Mouse (Mus musculus): ENCODE results near the gene Mamdc4. TPM values are rescaled to one million over a fixed set of nuclear protein-coding genes. Genes with fewer than 3 reads are reported as not detected.

The Mamdc4 gene
- total RNA-seq, 2 experiments from 2014 or later: 3.1 to 3.2 TPM

DNA sequence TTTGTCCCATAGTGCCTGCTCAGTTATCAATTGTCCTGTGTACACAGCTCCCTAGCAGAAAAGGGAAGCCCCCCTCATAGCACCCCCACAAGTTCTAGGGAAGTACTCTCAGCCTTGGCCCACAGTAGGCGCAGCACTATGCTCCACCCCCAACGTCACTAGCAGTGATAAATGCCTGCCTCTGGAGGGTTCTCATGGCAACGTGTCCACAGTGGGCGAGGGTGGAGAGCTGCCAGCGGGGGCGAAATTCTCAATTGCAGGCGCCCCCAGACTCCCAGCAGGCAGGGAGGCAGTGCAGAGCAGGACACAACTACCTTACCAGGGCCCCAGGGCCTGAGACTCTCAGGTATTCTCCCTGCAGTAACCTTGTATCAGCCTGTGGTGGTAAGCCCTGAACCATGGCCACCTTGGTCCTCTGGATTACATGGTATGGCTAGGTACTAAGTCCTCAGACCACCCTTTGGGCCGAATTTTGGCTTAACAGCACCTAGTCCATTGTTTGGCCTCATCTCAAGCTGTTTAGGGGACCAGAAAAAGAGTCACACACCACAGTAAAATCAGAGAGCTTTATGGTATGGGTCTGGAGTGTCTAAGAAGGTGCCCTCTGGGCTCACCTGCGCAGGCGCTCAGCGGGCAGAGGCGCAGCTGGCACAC is 7.9 kb upstream of the Mamdc4 start:
- DNase-seq: peak; percentile 84 to 87

DNA sequence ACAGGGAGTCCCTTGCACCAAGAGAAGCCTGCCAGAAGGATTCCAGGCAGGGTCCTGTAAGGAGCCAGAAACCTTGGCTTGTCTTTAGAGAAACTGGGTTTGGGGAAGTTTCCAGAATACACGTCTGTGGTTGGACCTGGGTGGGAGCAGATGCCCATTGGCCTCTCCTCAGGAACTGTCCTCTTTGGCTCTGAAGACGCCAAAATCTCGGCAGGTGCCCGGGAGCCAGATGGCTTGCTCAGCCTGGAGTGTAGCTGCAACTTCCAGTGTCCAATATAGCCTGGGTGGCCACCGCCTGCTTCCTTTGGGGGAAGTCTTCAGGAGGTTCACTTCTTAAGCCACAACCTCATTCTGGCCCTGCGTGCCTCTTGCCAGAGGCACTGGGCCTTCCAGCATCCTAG is 7.3 kb upstream of the Mamdc4 start:
- DNase-seq: no peak

DNA sequence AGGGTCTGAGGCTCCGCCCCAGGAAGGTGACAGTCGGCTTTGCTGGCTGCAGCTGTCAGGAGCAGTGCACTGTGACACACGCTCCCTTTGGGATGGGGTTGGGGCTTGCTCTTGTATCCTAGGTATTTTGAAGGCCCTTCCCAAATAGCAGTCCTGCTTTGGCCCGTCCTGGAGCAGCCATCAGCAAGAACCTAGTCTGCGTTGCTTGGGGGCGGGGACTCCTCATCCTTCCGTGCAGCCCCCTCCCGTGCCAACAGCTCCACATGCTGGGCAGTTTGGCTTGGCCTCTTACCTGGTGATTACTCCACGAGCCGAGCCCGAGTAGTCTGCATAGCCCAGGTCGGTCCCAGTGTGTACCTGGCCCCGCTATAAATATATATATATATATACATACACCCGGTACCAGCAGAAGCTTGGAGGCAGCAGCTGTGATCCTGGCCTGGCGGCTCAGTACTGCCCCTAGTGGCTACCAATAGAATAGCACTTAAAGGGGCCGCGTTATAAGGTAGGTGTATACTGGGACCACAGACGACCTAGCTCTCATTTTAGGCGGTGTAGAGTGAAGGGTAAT is 6.7 kb upstream of the Mamdc4 start, which contains the start of gene Ajm1:
Ajm1 (minus strand) TSS at position 464 of the 571 bp plus-strand sequence.
- DNase-seq: peak; percentile 77

GRCm38 (mm10) chr2:25580621-25581101 is 6.0 kb upstream of the Mamdc4 start:
- DNase-seq: peak in 1 of 2 experiments; percentile 66

DNA sequence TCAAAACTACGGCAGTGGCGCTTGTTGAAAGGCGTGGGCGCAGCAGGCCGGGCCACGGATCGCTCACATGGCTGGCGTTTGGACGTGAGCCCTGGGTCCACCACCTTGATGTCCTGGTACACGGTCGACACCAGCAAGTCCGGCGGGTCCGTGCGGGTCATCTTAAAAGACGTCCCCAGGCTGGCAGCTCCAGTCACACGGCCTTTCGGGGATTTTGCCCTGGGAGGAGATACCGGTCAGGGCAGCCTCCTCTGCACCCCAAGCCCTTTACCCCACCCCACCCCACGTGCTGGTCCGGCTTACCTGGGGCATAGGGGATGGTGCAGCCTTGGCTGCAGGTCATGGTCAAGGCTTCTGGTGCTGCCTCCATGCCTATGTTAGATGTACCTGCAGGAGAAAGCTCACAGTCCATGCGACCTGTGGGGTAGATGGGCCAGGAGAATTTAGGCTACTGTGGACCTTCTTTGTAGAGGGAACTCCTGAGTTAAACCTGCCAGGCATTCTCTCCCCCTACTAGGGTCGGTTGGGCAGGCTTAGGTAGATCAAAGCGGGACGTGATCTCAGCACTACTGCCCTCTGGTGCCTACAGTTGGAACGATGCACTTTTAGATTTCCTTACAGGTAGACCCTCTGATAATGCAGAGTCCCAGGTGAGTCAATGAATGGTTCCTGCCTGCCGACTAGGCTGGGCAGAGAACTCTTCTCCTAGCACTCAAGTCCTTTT is 5.3 kb upstream of the Mamdc4 start:
- DNase-seq: no peak

- no peak for DNase-seq
These were observed 4.4 kb upstream of the Mamdc4 start for GRCm38 (mm10) chr2:25578796-25579736.

DNA sequence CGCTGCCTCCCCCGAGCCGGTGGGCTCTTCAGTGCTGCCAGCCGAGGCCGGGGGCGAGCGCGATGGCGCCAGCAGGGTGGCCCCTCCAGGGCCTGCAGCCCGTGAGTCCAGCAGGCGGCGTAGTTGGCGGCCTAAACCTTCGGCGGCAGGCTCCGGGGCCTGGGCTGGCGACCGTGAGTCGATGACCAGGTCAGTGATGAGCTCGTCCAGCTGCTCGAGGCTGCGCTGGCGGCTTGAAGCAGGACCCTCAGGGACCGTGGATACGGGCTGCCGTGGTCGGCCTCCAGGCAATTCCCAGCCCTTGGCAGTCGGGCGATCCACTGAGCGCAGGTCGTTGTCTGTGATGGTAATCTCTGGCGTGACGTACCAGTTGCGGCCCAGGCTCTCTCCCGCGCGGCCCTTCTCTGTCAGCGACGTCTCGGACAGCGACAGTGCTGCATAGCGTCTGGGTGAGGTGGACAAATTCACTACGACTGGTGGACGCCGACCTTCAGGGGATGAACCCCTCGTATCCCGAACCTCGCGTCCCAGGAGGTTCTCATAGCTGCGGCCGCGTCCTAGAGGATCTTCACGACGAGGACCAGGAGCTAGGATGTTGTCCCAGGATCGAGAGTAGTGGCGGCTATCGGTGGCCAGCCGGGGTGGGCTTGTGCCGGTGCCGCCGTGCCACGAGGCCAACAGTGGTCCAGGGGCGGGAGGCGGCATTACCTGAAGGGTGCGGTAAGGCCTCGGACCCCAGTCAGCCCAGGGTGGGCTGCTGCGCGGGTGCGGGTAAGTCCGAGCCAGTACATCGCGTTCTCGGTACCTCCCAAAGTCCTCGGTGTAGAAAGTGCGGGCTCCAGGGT is 3.5 kb upstream of the Mamdc4 start:
- DNase-seq: no peak

- DNase-seq: no peak
These were observed 2.6 kb upstream of the Mamdc4 start for GRCm38 (mm10) chr2:25576965-25577891.

- no peak for DNase-seq
These were observed 1.6 kb upstream of the Mamdc4 start for GRCm38 (mm10) chr2:25576028-25576850.

DNA sequence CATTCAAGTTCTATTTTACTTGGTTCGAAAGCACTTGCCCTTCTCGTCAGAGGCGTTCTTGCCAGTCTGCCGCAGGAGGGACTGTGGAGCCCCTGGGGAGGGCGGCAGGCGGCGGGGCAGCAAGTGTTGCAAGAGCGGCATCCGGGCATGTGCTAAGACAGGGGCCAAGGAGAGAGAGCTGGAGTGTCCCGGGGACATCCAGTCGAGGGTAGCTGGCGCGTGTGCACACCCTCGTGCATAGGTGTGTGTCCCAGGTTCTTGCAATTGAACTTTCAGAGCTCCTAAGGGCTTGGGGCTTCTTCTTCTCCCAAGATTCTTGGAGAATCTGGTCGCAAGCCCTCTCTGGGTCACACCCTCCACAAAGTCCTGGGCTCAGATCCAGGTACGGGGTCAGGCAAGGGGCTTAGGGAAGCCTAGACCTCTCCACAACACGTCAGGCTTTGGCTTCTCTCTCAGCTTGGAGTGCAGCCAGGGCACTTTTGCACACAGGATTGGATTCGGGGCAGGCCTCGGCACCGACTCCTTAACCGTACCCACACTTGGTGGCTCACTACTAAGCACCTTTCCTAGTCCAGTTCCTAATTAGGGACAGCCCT is 885 bp upstream of the Mamdc4 start:
- DNase-seq: no peak

DNA sequence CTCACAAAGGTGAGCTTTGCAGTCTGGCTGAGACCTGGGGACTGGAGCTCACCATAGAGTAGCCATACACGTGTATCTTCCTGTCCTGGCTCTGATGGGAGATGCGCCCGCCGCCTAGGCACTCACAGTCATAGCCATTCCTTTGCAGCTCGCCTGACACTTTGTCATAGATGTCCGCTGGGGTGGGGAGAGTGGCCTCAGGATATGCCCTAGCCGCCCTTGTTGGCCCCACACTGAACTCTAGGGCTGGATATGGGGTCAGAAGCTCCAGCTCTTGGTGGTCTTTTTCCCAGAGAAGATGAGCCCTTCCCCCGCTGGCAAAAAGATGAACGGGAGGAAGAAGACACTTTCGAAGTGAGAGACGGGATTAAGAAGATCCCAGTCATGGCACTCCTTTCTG is 509 bp downstream of the Mamdc4 start:
- no peak for DNase-seq

- no peak for DNase-seq
These were observed 1.6 kb downstream of the Mamdc4 start for GRCm38 (mm10) chr2:25573068-25573467.

GRCm38 (mm10) chr2:25571221-25571620 is 3.4 kb downstream of the Mamdc4 start:
- no peak for DNase-seq

GRCm38 (mm10) chr2:25569323-25569722 is 5.3 kb downstream of the Mamdc4 start:
- no peak for DNase-seq

DNA sequence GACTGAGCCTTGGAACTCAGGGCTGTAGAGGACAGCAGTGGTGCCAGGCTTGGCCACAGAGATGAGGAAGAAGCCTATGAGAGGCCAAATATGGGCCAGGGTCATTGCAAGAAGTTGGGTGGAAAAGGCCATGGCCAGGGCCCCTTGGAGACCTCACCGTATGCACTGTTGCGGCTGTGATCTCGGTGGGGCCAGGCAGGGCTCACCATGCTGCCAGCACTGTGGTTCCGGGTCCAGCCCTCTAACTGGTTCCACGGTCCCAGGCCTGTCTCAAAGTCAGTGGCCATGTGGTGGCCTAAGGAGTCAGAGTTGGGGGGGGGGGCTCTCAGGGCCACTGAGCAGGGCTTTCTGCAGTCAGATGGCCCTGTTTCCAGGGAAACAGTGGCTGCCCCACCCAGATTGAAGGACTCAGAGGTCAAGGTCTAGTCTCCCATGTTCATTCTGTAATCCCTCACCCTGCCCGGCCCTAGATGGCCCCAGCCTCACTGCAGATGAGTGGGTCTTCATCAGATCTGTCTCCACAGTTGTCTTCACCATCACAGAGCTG is 6.1 kb downstream of the Mamdc4 start:
- no peak for DNase-seq

GRCm38 (mm10) chr2:25566558-25566957 is 8.1 kb downstream of the Mamdc4 start:
- peak in 1 of 2 experiments; percentile 1 for DNase-seq

DNA sequence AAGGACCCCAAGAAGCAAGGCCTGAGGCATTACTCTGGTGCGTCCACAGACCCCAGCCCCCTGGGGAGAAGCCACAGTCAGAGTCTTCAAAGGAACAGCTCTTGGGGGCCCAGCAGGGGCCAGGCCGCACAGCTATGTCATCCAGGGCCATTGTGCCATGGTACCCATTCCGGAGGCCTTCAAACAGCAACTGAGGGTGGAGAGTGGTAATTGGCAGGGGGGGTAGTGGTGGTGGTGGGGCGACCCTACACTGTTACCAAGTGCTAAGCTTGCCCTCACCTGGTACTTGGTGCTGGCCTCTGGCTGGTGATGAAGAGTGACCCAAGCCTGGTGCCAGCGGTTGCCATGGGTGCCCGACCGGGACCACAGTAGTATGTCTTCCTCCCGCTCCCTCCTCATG is 8.9 kb downstream of the Mamdc4 start:
- DNase-seq: peak in 1 of 2 experiments; percentile 2

DNA sequence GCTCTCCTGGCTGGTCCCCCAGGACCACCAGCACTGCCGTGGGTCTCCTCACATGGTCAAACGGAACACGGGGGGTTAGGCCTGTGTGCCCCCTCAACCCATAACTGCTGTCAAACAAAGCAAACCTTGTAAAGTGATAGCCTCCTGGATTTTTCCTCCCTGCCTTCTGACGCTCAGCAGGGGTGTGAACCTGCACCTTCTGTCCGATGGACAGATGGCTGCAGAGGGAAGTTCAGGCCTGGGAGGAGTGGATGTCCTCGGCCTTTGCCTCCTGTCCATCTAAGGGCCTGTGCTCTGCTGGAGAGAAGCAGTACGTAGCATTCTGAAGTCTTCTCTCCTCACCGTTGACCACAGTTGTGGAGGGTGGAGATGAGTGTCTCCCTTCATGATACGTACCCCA is 12.7 kb downstream of the Mamdc4 start:
- DNase-seq: no peak

GRCm38 (mm10) chr2:25560551-25560950 is 14.1 kb downstream of the Mamdc4 start:
- peak in 1 of 2 experiments; percentile 2 for DNase-seq

All from layer of hippocampus, postnatal 36 days (tissue).